Mouse (Mus musculus) neutrophil, adult 59 days (primary cell): ENCODE measurements around the gene Olfr397. TPM values are rescaled to one million over a fixed set of nuclear protein-coding genes. Genes with fewer than 3 reads are reported as not detected.

Source experiments
- total RNA-seq, 2 experiments: library from RNA; stranded (reverse); gene quantifications; 1 replicate in 1 of 2; 2 replicates in 1 of 2; pipeline ENCODE4 v1.2.4; 2023

Olfr397 gene
- total RNA-seq, result not detected

DNA sequence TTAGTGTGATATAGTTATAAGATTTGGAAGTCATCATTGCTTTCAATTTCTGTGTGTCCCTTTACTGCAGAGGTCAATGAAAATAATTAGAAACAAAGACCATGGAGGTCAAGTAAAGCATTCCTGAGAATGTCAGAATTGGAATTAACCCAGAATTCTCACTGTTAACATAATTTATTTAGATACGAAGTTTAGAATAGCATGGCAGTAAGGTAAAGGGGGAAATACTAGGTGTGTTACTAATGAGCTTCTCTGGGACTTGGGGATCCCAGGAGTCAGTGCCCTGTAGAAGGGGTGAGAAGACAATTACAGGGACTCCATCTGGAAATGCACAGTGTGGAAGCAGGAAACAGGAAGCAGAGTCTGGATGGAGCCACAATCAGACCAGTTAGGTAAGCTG, at the start of gene Olfr397:
Olfr397 (plus strand) TSS at position 301 of the 400 bp plus-strand sequence.

GRCm38 (mm10) chr11:73936377-73936776, 24.2 kb upstream of the Olfr397 start, which contains the start of gene Olfr23:
Olfr23 (plus strand) TSS chr11:73936677.

DNA sequence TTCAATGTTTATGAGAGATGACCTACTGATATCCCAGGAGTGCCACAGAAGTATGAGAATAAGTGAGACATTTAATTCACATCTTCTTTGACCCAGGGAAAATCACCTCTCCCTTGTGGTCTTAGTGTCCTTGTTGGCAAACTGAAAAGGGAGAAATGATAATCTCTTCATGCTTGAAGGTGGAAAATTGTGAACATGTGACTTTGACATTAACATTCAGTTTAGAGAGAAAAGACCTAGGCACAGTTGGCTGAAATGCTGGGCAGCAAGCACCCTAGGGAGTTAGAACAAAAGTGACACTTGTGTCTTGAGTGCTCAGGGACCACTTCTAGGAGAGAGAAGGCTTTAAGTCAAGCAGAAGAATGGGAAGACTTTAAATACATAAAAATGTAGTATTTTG, 29.7 kb downstream of the Olfr397 start, which contains the start of gene Olfr398:
Olfr398 (minus strand) TSS at position 101 of the 400 bp plus-strand sequence.

Other genes starting within 250 kb of the Olfr397 start
- gene Olfr389, start 180.1 kb upstream of the Olfr397 start, total RNA-seq, result not detected
- not detected for gene Olfr390, start 177.9 kb upstream of the Olfr397 start, total RNA-seq
- not detected for gene Olfr391-ps, start 157.8 kb upstream of the Olfr397 start, total RNA-seq
- not detected for gene Olfr392, start 143.8 kb upstream of the Olfr397 start, total RNA-seq
- not detected for gene Olfr393, start 109.4 kb upstream of the Olfr397 start, total RNA-seq
- gene Olfr394, start 70.0 kb upstream of the Olfr397 start, total RNA-seq, result not detected
- not detected for gene Olfr395, start 51.5 kb upstream of the Olfr397 start, total RNA-seq
- not detected for gene Olfr23, start 24.1 kb upstream of the Olfr397 start, total RNA-seq
- not detected for gene Olfr398, start 29.6 kb downstream of the Olfr397 start, total RNA-seq
- gene Olfr139, start 95.7 kb downstream of the Olfr397 start, total RNA-seq, result not detected
- gene Olfr399, start 95.8 kb downstream of the Olfr397 start, total RNA-seq, result not detected
- gene Zfp616, start 109.1 kb downstream of the Olfr397 start, total RNA-seq, result not detected
- not detected for gene Olfr401, start 152.9 kb downstream of the Olfr397 start, total RNA-seq
- not detected for gene Olfr402, start 192.7 kb downstream of the Olfr397 start, total RNA-seq
- not detected for gene Olfr403, start 225.4 kb downstream of the Olfr397 start, total RNA-seq